8 mouse cellular contexts compared by ENCODE assay signal in genomic region chr6:66896921-66897645, GRCm38 (mm10). TPM values are rescaled to one million over a fixed set of nuclear protein-coding genes. Genes with fewer than 3 reads are reported as not detected.
DNase-seq lines count a peak whose midpoint lies in the region; ATAC-seq and TF ChIP-seq lines count a peak whose summit lies in the region.

No protein-coding gene starts in this region.

- H3K79me2 ChIP-seq in myocyte (ENCODE audit: control insufficient read depth, insufficient read depth): peaks cover 11% of the 10 kb centered on the region

- 1% methylated on average over 25 of the region's 25 CpGs for WGBS in bone marrow, adult 2 months
- 3% methylated on average over 24 of the region's 25 CpGs for WGBS in forebrain, embryonic 16.5 days
- under 1% methylated on average over 25 of the region's 25 CpGs for WGBS in intestine, embryonic 15.5 days
- 3% methylated on average over 25 of the region's 25 CpGs for WGBS in liver, embryonic 13.5 days (ENCODE audit: insufficient replicate concordance)

- peak overlapping the region; percentile 87 for H3K27ac ChIP-seq in bone marrow, adult 2 months (ENCODE audit: control insufficient read depth, insufficient read depth, low read depth, low read length, poor library complexity)
- H3K27ac ChIP-seq in forebrain, embryonic 16.5 days (ENCODE audit: low read length): no peak overlapping the region
- H3K27ac ChIP-seq in intestine, embryonic 15.5 days: peak overlapping the region; percentile 83
- peak overlapping the region; percentile 53 for H3K27ac ChIP-seq in liver, embryonic 13.5 days

- no peaks in the 10 kb centered on the region for H3K9me3 ChIP-seq in forebrain, embryonic 16.5 days (ENCODE audit: control insufficient read depth, low read length)
- no peaks in the 10 kb centered on the region for H3K9me3 ChIP-seq in intestine, embryonic 15.5 days
- no peaks in the 10 kb centered on the region for H3K9me3 ChIP-seq in liver, embryonic 13.5 days (replicated peaks)

- H3ac ChIP-seq in myocyte (ENCODE audit: control insufficient read depth, insufficient read length): peak overlapping the region; percentile 68

- no peak for TF ChIP-seq POLR2A in bone marrow, adult 2 months (IDR thresholded peaks at IDR 0.05; ENCODE audit: borderline replicate concordance, control insufficient read depth, low read depth, low read length)
- no peak for TF ChIP-seq POLR2A in myocyte (IDR thresholded peaks at IDR 0.05; ENCODE audit: insufficient read length, low read depth)

- 0 out of 2 replicates have a peak, but pooled peaks cover 2% of the 10 kb centered on the region for H3K27me3 ChIP-seq in forebrain, embryonic 16.5 days (replicated peaks; ENCODE audit: control insufficient read depth, insufficient read depth, low read length)
- H3K27me3 ChIP-seq in intestine, embryonic 15.5 days (replicated peaks): no peaks in the 10 kb centered on the region
- peaks cover 11% of the 10 kb centered on the region for H3K27me3 ChIP-seq in liver, embryonic 13.5 days
- H3K27me3 ChIP-seq in myocyte (ENCODE audit: control insufficient read depth, insufficient read depth, insufficient read length): no peaks in the 10 kb centered on the region

- TF ChIP-seq CTCF in bone marrow, adult 2 months (IDR thresholded peaks at IDR 0.05; ENCODE audit: control insufficient read depth, insufficient read depth, low read length): no peak

- H3K9ac ChIP-seq in forebrain, embryonic 16.5 days (replicated peaks; ENCODE audit: low read depth, low read length): peak overlapping the region; percentile 79
- H3K9ac ChIP-seq in intestine, embryonic 15.5 days: peak overlapping the region; percentile 90
- peak overlapping the region; percentile 86 for H3K9ac ChIP-seq in liver, embryonic 13.5 days

- ATAC-seq in forebrain, embryonic 16.5 days: no peak
- ATAC-seq in intestine, embryonic 15.5 days: peak; percentile 7; the same call in 1 of the 2 replicates
- no peak for ATAC-seq in liver, embryonic 13.5 days (ENCODE audit: low read depth)

- peak overlapping the region; percentile 88 for H3K4me2 ChIP-seq in forebrain, embryonic 16.5 days (ENCODE audit: low read length)
- peak overlapping the region; percentile 83 for H3K4me2 ChIP-seq in intestine, embryonic 15.5 days (replicated peaks)
- H3K4me2 ChIP-seq in liver, embryonic 13.5 days: peak overlapping the region; percentile 99
- H3K4me2 ChIP-seq in myocyte (ENCODE audit: low read depth): peak overlapping the region; percentile 77

- peak overlapping the region; percentile 78 for H3K4me3 ChIP-seq in bone marrow, adult 2 months (replicated peaks; ENCODE audit: control insufficient read depth, low read depth, low read length)
- H3K4me3 ChIP-seq in forebrain, embryonic 16.5 days (replicated peaks; ENCODE audit: low read length): peak overlapping the region; percentile 78
- H3K4me3 ChIP-seq in intestine, embryonic 15.5 days (replicated peaks): peak overlapping the region; percentile 84
- peak overlapping the region; percentile 77 for H3K4me3 ChIP-seq in liver, embryonic 13.5 days (replicated peaks)
- peak overlapping the region; percentile 32 for H3K4me3 ChIP-seq in myocyte

- DNase-seq in right cerebral cortex, postnatal 4 days: peak; percentile 24
- DNase-seq in right cerebral cortex, postnatal 25 days: no peak
- no peak for DNase-seq in liver, embryonic 13.5 days
- no peak for DNase-seq in c-Kit-positive CD71-positive TER-119-positive erythroid progenitor cells, embryonic 14.5 days (ENCODE audit: low spot score)

- H3K36me3 ChIP-seq in forebrain, embryonic 16.5 days (ENCODE audit: control insufficient read depth, insufficient read depth): no peaks in the 10 kb centered on the region
- no peaks in the 10 kb centered on the region for H3K36me3 ChIP-seq in intestine, embryonic 15.5 days
- no peaks in the 10 kb centered on the region for H3K36me3 ChIP-seq in liver, embryonic 13.5 days
- H3K36me3 ChIP-seq in myocyte (ENCODE audit: control insufficient read depth, insufficient read depth): no peaks in the 10 kb centered on the region

- no peaks in the 10 kb centered on the region; the same call in 1 of the 2 replicates for H3K4me1 ChIP-seq in bone marrow, adult 2 months (ENCODE audit: control insufficient read depth, insufficient read depth, low read length)
- peaks cover 12% of the 10 kb centered on the region for H3K4me1 ChIP-seq in forebrain, embryonic 16.5 days (replicated peaks; ENCODE audit: control insufficient read depth, insufficient read depth, low read length)
- 0 out of 2 replicates have a peak, but pooled peaks cover 5% of the 10 kb centered on the region for H3K4me1 ChIP-seq in intestine, embryonic 15.5 days (replicated peaks)
- peaks cover 39% of the 10 kb centered on the region for H3K4me1 ChIP-seq in liver, embryonic 13.5 days (replicated peaks)

TF ChIP-seq in myocyte, 11 proteins besides CTCF, POLR2A, EP300 and RAD21:
- TF ChIP-seq REST (IDR thresholded peaks at IDR 0.05; ENCODE audit: insufficient read depth, insufficient read length): no peak
- TF ChIP-seq TCF12 (IDR thresholded peaks at IDR 0.05; ENCODE audit: insufficient read depth, poor library complexity, severe bottlenecking): no peak
- no peak for TF ChIP-seq MAX (IDR thresholded peaks at IDR 0.05; ENCODE audit: low read depth)
- TF ChIP-seq SRF (IDR thresholded peaks at IDR 0.05; ENCODE audit: control insufficient read depth, insufficient read length, low read depth): no peak

RNA-seq across cellular contexts. Expression of gene Gng12, which starts 0.9 kb away (rescaled TPM):
- polyA plus RNA-seq in bone marrow, adult 2 months (2011; ENCODE audit: insufficient read depth, insufficient read length, low replicate concordance, missing spikeins): 11.0 and 22.9 TPM in 2 replicates
- polyA plus RNA-seq in forebrain, embryonic 16.5 days (2015; fragmentation: Nextera tagmentation; extraction: Ambion mirVana): 29.1 and 32.2 TPM in 2 replicates
- 144 and 147 TPM in 2 replicates for polyA plus RNA-seq in intestine, embryonic 15.5 days (2015; fragmentation: Nextera tagmentation; extraction: Ambion mirVana)
- polyA plus RNA-seq in liver, embryonic 13.5 days (2015; fragmentation: Nextera tagmentation; extraction: Ambion mirVana): 26.4 and 31.9 TPM in 2 replicates
- polyA plus RNA-seq in myocyte (2012; fragmentation: generic; extraction: Trizol): 37.8 TPM

Comparison
In these comparisons a context has a peak if more than half of its experiments do, and no peak if none do; other contexts are left out.
1. H3K4me3 ChIP-seq: peak in every context shown above with its lines; median percentile 84 in intestine, embryonic 15.5 days; 78 in bone marrow, adult 2 months; 78 in forebrain, embryonic 16.5 days; 77 in liver, embryonic 13.5 days; 32 in myocyte.